Mouse (Mus musculus) liver, embryonic 12.5 days (tissue): Measurements from ENCODE around the gene Phf14. TPM values are rescaled to one million over a fixed set of nuclear protein-coding genes. Genes with fewer than 3 reads are reported as not detected.
A peak's percentile ranks its signal among the peaks of the same experiment; 100 is the strongest.
"Not testable (repeated sequence)": the region's sequence is repeated elsewhere in the genome, so short reads cannot be mapped to it uniquely, and the experiment has no call there.

Experiments used
- ATAC-seq: fragments of 200-750 bp; cut with Nextera tagmentation; 2 replicates; pipeline ENCODE4 v1.8.0; 2017; ENCODE audit warnings: moderate number of reproducible peaks, mild to moderate bottlenecking, moderate library complexity
- H3K27ac ChIP-seq: fragments of 300-500 bp; sonication (generic); 2 replicates; pipeline ENCODE4 v1.5.1; 2016; ENCODE audit warnings: mild to moderate bottlenecking
- H3K27me3 ChIP-seq: fragments of 300-500 bp; sonication (generic); replicated peaks from 2 replicates; pipeline ENCODE4 v1.6.1; 2016; ENCODE audit warnings: mild to moderate bottlenecking, moderate library complexity
- H3K36me3 ChIP-seq: fragments of 300-500 bp; sonication (generic); 2 replicates; pipeline ENCODE4 v1.6.1; 2016; ENCODE audit warnings: mild to moderate bottlenecking, moderate library complexity
- H3K4me1 ChIP-seq: fragments of 300-500 bp; sonication (generic); 2 replicates; pipeline ENCODE4 v1.6.1; 2016
- H3K4me2 ChIP-seq: fragments of 300-500 bp; sonication (generic); 2 replicates; pipeline ENCODE4 v1.6.1; 2016; ENCODE audit warnings: mild to moderate bottlenecking, moderate library complexity
- H3K4me3 ChIP-seq: fragments of 300-500 bp; sonication (generic); 2 replicates; pipeline ENCODE4 v1.5.1; 2016; ENCODE audit warnings: mild to moderate bottlenecking, moderate library complexity
- H3K9ac ChIP-seq: fragments of 300-500 bp; sonication (generic); 2 replicates; pipeline ENCODE4 v1.6.1; 2016; ENCODE audit warnings: mild to moderate bottlenecking, moderate library complexity
- H3K9me3 ChIP-seq: fragments of 300-500 bp; sonication (generic); replicated peaks from 2 replicates; pipeline ENCODE4 v1.6.1; 2016; ENCODE audit warnings: mild to moderate bottlenecking, moderate library complexity
- WGBS: fragments of 180-500 bp; shearing (Covaris S2); methylation state at CpG from one replicate; pipeline ENCODE4 v1.1.7; 2016; ENCODE audit not compliant: insufficient replicate concordance; 5-methylcytosine and 5-hydroxymethylcytosine counted together
- polyA plus RNA-seq: library from polyadenylated mRNA; unstranded; fragments of >200 nt; fragmentation: Nextera tagmentation; extraction: Ambion mirVana; gene quantifications from 2 replicates; pipeline ENCODE4 v1.2.1, GENCODE M21; 2016

The Phf14 gene
- polyA plus RNA-seq = 28.1 and 28.7 TPM in 2 replicates

DNA sequence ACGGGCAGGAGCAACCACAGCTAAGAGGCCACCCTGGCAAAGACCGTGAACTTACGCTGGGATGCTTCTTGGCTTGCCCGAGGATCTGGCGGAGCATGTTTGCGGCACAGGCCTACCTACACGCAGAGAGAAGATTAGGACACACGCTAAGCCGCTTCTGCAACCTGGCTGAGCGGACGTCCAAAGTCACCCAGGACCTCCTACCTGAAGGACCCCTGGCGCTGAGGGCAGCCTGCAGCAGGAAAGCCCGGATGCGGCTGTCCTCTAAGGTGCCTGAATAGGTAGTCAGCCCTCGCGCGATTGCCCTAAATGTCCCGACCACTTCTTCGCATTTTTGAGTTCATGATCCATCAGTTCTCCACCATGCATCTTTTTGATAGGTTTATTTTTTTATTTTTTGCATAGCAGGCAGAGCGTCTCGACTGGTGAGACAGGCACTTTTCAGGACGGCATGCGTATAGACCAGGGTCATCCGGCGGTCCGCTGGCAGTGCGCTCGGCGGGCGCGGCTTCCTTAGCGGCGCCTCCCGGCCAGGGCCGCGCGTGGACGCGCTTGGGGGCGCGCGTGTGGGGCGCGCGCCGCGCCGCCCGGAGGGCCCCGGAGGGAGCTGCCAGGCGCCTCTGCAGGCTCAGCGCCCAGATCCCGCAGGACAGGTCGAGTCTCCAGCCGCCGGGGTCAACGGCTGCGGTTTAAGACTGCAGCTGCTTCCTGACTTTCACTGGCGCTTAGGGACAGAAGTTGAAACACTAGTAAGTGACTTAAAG is at the start of gene Phf14, which contains the start of gene Ndufa4:
Gene Phf14 (plus strand): TSS at position 541 of the 764 bp plus-strand sequence.
Gene Ndufa4 (minus strand): TSS at position 229 of the 764 bp plus-strand sequence.
- under 1% methylated on average over 59 of the region's 59 CpGs for WGBS
- Histone ChIP-seq H3K27ac (peak within 1 kb of the TSS; percentile 86), H3K4me1 (peaks cover 17% of the 10 kb centered on the region), H3K4me3 (peak within 1 kb of the TSS; percentile 92), H3K9ac (peak within 1 kb of the TSS; percentile 90), H3K4me2 (peak within 1 kb of the TSS; percentile 83), H3K36me3 (peaks cover 30% of the 10 kb centered on the region), H3K27me3 (no peaks in the 10 kb centered on the region), H3K9me3 (no peaks in the 10 kb centered on the region)
- ATAC-seq = peak; percentile 97

- H3K4me3 ChIP-seq, H3K4me1 ChIP-seq, H3K9ac ChIP-seq, H3K27me3 ChIP-seq, H3K36me3 ChIP-seq, H3K4me2 ChIP-seq, H3K9me3 ChIP-seq, ATAC-seq, H3K27ac ChIP-seq: not testable (repeated sequence)
- WGBS = no CpG with 5 or more reads among the region's 2 CpGs
Observed at GRCm38 (mm10) chr6:11875364-11875763, 32.2 kb upstream of the Phf14 start.

DNA sequence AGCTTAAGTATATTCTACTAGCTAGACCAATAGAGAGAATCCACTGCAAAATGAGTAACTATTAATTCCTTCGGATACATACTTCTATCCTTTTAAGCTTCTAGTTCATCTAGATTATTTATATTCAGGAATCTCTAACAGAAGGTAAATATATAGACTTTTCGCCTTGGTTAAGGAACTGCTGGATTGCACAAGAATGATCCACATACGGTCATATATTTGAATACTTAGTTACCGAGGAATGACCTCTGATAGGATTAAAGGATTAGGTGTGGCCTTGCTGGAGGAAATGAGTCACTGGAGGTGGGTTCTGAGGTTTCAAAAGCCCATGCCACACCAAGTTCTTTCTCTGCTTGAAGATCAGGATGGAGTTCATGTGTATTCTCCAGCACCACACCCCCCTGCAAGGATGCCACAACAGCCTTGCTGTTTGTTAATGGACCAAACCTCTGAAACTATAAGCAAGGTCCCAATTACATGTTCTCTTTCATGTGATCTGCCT is 6.7 kb upstream of the Phf14 start:
- H3K9ac ChIP-seq = no peak overlapping the region
- peaks cover 61% of the 10 kb centered on the region for H3K36me3 ChIP-seq
- H3K27me3 ChIP-seq = no peaks in the 10 kb centered on the region
- no peak overlapping the region for H3K4me3 ChIP-seq
- no peak overlapping the region for H3K27ac ChIP-seq
- H3K4me1 ChIP-seq = peaks cover 10% of the 10 kb centered on the region
- WGBS = 87% methylated on average over 4 of the region's 4 CpGs
- no peak for ATAC-seq
- no peaks in the 10 kb centered on the region for H3K9me3 ChIP-seq
- H3K4me2 ChIP-seq = no peak overlapping the region

DNA sequence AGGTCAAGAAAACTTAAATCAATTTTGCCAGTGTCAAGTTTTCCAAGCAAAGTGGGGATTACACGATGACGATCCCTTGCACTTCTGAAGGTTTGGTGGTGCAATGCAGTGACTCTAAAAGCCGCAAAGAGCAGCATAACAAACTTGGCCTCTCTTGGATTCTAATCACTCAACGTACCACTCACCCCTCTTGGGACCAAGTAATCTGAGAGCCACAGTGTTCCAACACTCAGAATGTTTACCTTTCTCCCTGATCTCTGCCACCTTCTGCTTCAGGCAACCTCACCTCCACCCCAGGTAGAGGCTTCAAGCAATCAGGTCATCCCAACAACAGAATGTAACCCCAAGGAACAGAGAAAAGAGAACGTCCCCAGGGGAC is 730 bp upstream of the Phf14 start:
- peaks cover 17% of the 10 kb centered on the region for H3K4me1 ChIP-seq
- peak; percentile 50 for ATAC-seq
- WGBS = under 1% methylated on average over 5 of the region's 5 CpGs
- peak overlapping the region; percentile 86 for H3K27ac ChIP-seq
- H3K36me3 ChIP-seq = peaks cover 35% of the 10 kb centered on the region
- peak overlapping the region; percentile 83 for H3K4me2 ChIP-seq
- no peaks in the 10 kb centered on the region for H3K9me3 ChIP-seq
- H3K4me3 ChIP-seq = peak overlapping the region; percentile 92
- H3K27me3 ChIP-seq = no peaks in the 10 kb centered on the region
- peak overlapping the region; percentile 90 for H3K9ac ChIP-seq

DNA sequence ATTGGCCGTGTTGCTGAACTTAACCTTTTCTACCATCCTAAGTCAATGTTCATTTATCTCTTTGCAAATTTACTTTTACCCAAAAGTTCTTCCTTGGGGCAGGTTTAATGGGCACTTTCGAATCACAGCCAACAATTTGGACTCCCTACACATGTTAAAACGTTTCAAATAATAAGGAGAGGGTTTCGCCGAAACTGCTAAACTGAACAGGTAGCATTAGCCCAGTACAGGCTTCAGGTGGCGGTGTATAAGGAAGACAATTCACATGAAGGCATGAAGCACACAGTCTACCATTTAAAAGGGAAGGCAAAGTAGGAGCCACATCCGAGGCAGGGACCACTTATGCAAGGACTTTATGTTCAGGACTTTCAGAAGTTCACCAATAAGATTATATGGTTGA is 561 bp downstream of the Phf14 start:
- Histone ChIP-seq H3K36me3 (peaks cover 22% of the 10 kb centered on the region), H3K4me1 (peaks cover 17% of the 10 kb centered on the region), H3K9ac (peak overlapping the region; percentile 75), H3K9me3 (no peaks in the 10 kb centered on the region), H3K4me2 (peak overlapping the region; percentile 83), H3K27ac (no peak overlapping the region; the same call in 1 of the 2 replicates), H3K4me3 (peak overlapping the region; percentile 92), H3K27me3 (no peaks in the 10 kb centered on the region)
- 26% methylated on average over 7 of the region's 7 CpGs for WGBS
- no peak for ATAC-seq

GRCm38 (mm10) chr6:11925496-11926041 is 18.0 kb downstream of the Phf14 start:
- Histone ChIP-seq H3K4me1 (peaks cover 24% of the 10 kb centered on the region), H3K9me3 (no peaks in the 10 kb centered on the region), H3K4me3 (peak overlapping the region; percentile 89), H3K27me3 (no peaks in the 10 kb centered on the region), H3K9ac (peak overlapping the region; percentile 96), H3K36me3 (peaks cover 11% of the 10 kb centered on the region), H3K4me2 (peak overlapping the region; percentile 82), H3K27ac (peak overlapping the region; percentile 91)
- peak; percentile 95 for ATAC-seq
- WGBS = under 1% methylated on average over 20 of the region's 20 CpGs

GRCm38 (mm10) chr6:11926082-11926595 is 18.5 kb downstream of the Phf14 start:
- peaks cover 11% of the 10 kb centered on the region for H3K36me3 ChIP-seq
- H3K4me1 ChIP-seq = peaks cover 24% of the 10 kb centered on the region
- H3K9ac ChIP-seq = peak overlapping the region; percentile 96
- under 1% methylated on average over 29 of the region's 40 CpGs for WGBS
- peak; percentile 80 for ATAC-seq
- H3K9me3 ChIP-seq = no peaks in the 10 kb centered on the region
- H3K27ac ChIP-seq = peak overlapping the region; percentile 91
- H3K4me3 ChIP-seq = peak overlapping the region; percentile 89
- H3K4me2 ChIP-seq = peak overlapping the region; percentile 82
- H3K27me3 ChIP-seq = no peaks in the 10 kb centered on the region

- H3K36me3 ChIP-seq = peaks cover 11% of the 10 kb centered on the region
- H3K4me1 ChIP-seq = peaks cover 24% of the 10 kb centered on the region
- H3K4me2 ChIP-seq = peak overlapping the region; percentile 82
- no peak for ATAC-seq
- no peaks in the 10 kb centered on the region for H3K27me3 ChIP-seq
- no peak overlapping the region for H3K27ac ChIP-seq
- 0 out of 2 replicates have a peak overlapping the region, but pooled peaks have one; percentile 16 for H3K4me3 ChIP-seq
- H3K9me3 ChIP-seq = no peaks in the 10 kb centered on the region
- no peak overlapping the region; the same call in 1 of the 2 replicates for H3K9ac ChIP-seq
- 55% methylated on average over 6 of the region's 6 CpGs for WGBS
Observed at GRCm38 (mm10) chr6:11927485-11927884, 19.9 kb downstream of the Phf14 start.

DNA sequence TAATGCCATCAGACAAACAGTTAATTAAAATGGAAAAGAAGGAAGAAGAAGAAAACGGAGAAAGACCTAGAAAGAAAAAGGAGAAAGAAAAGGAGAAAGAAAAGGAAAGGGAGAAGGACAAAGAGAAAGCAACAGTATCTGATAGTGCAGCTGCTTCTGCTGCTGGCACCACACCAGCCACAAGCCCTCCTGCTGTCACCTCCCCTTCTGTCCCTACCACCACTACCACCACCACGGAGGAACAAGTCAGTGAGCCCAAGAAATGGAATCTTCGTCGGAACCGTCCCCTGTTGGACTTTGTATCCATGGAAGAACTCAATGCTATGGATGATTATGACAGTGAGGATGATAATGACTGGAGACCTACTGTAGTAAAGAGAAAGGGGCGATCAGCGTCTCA is 25.8 kb downstream of the Phf14 start:
- Histone ChIP-seq H3K4me2 (no peak overlapping the region), H3K4me1 (peaks cover 6% of the 10 kb centered on the region), H3K36me3 (peaks cover 10% of the 10 kb centered on the region), H3K9ac (no peak overlapping the region), H3K27ac (no peak overlapping the region), H3K4me3 (no peak overlapping the region), H3K27me3 (no peaks in the 10 kb centered on the region), H3K9me3 (no peaks in the 10 kb centered on the region)
- WGBS = 84% methylated on average over 7 of the region's 7 CpGs
- ATAC-seq = no peak

GRCm38 (mm10) chr6:11940895-11941294 is 33.3 kb downstream of the Phf14 start:
- H3K4me1 ChIP-seq = peaks cover 48% of the 10 kb centered on the region
- peak overlapping the region; percentile 68 for H3K27ac ChIP-seq
- ATAC-seq = peak; percentile 88
- H3K9ac ChIP-seq = no peak overlapping the region
- peak overlapping the region; percentile 33 for H3K4me2 ChIP-seq
- no peak overlapping the region for H3K4me3 ChIP-seq
- no peaks in the 10 kb centered on the region for H3K27me3 ChIP-seq
- H3K36me3 ChIP-seq = peaks cover 36% of the 10 kb centered on the region
- H3K9me3 ChIP-seq = no peaks in the 10 kb centered on the region

- no peak overlapping the region for H3K27ac ChIP-seq
- no peak overlapping the region for H3K4me2 ChIP-seq
- 88% methylated on average over 4 of the region's 4 CpGs for WGBS
- ATAC-seq = no peak
- no peak overlapping the region for H3K4me3 ChIP-seq
- no peak overlapping the region for H3K9ac ChIP-seq
- H3K36me3 ChIP-seq = peaks cover 37% of the 10 kb centered on the region
- no peaks in the 10 kb centered on the region for H3K27me3 ChIP-seq
- peaks cover 52% of the 10 kb centered on the region for H3K4me1 ChIP-seq
- no peaks in the 10 kb centered on the region for H3K9me3 ChIP-seq
Observed at GRCm38 (mm10) chr6:11942089-11942488, 34.5 kb downstream of the Phf14 start.

GRCm38 (mm10) chr6:11948100-11948499 is 40.5 kb downstream of the Phf14 start:
- Histone ChIP-seq H3K4me1 (peaks cover 36% of the 10 kb centered on the region), H3K4me3 (no peak overlapping the region), H3K27me3 (no peaks in the 10 kb centered on the region), H3K4me2 (peak overlapping the region; percentile 17), H3K36me3 (peaks cover 30% of the 10 kb centered on the region), H3K27ac (peak overlapping the region; percentile 55; the same call in 1 of the 2 replicates), H3K9ac (no peak overlapping the region), H3K9me3 (no peaks in the 10 kb centered on the region)
- WGBS = 9% methylated on average over 1 of the region's 1 CpGs
- ATAC-seq = peak; percentile 91
